Mouse (Mus musculus) MEL (cell line): ENCODE results near the gene Eno2.

Experiments used
- BHLHE40 ChIP-seq: IDR thresholded peaks from 2 replicates; pipeline ENCODE4 v1.6.1; 2012; ENCODE audit warnings: low read depth, mild to moderate bottlenecking, inconsistent platforms, low read length, improper control_type of control experiment, borderline replicate concordance
- E2F4 ChIP-seq: IDR thresholded peaks from 2 replicates; pipeline ENCODE4 v1.6.1; 2011; ENCODE audit warnings: low read depth, low read length, improper control_type of control experiment, borderline replicate concordance
- EP300 ChIP-seq, 2 experiments: IDR thresholded peaks; 2 replicates each; pipeline ENCODE4 v1.6.1; 2011; ENCODE audit warnings: improper control_type of control experiment in 2 of 2, low read length in 2 of 2, low read depth in 1 of 2, mild to moderate bottlenecking in 1 of 2
- GABPA ChIP-seq: IDR thresholded peaks from 2 replicates; pipeline ENCODE4 v1.6.1; 2012; ENCODE audit warnings: low read depth, mild to moderate bottlenecking, inconsistent platforms, low read length, improper control_type of control experiment, moderate library complexity
- POLR2A ChIP-seq, 2 experiments: IDR thresholded peaks; 2 replicates each; pipeline ENCODE4 v1.6.1; 2011 to 2012; ENCODE audit warnings: low read length in 2 of 2, mild to moderate bottlenecking in 2 of 2, control low read depth in 1 of 2, improper control_type of control experiment in 1 of 2, low read depth in 1 of 2, moderate library complexity in 1 of 2; ENCODE audit not compliant: control insufficient read depth in 1 of 2, insufficient read depth in 1 of 2, poor library complexity in 1 of 2
- TCF12 ChIP-seq: IDR thresholded peaks from 2 replicates; pipeline ENCODE4 v1.6.1; 2014; ENCODE audit warnings: low read depth, mild to moderate bottlenecking, inconsistent platforms, low read length, improper control_type of control experiment, moderate library complexity
- USF2 ChIP-seq, 2 experiments: IDR thresholded peaks; 2 replicates each; pipeline ENCODE4 v1.6.1; 2011 to 2012; ENCODE audit warnings: improper control_type of control experiment in 2 of 2, low read length in 2 of 2, borderline replicate concordance in 1 of 2, inconsistent platforms in 1 of 2, low read depth in 1 of 2, mild to moderate bottlenecking in 1 of 2; ENCODE audit not compliant: insufficient read depth in 1 of 2
- ZKSCAN1 ChIP-seq: IDR thresholded peaks from 2 replicates; pipeline ENCODE4 v1.6.1; 2012; ENCODE audit warnings: low read depth, mild to moderate bottlenecking, inconsistent platforms, low read length, improper control_type of control experiment, moderate library complexity

DNA sequence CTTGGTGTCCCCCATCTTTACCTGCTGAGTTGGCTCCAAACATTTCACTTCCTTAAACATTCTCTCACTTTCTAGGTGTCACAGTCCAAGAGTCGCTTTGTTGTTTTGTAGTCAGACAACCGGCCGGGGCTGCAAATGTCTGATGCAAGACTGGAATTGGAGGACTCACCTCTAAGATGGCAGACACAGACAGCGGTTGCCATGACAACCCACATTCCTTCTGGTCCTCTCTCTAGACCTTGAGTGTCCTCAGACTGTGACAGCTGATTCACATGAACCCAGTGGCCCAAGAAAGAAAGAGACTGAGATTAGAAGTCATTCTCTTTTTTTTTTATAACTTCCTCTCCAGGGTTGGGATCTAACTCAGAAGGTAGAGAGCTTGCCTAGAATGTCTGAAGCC lies 20.0 kb upstream of the Eno2 start:
- TF ChIP-seq USF2 (IDR thresholded peaks at IDR 0.05; ENCODE audit: borderline replicate concordance in 1 of 2, insufficient read depth in 1 of 2, low read depth in 1 of 2, low read length in 2 of 2) (no peak), BHLHE40 (no peak), GABPA (no peak), ZKSCAN1 (no peak), E2F4 (no peak), EP300 (IDR thresholded peaks at IDR 0.05; ENCODE audit: low read depth in 1 of 2, low read length in 2 of 2) (no peak), POLR2A (IDR thresholded peaks at IDR 0.05; ENCODE audit: control insufficient read depth in 1 of 2, insufficient read depth in 1 of 2, low read depth in 1 of 2, low read length in 2 of 2, poor library complexity in 1 of 2) (no peak), TCF12 (no peak)
